Mouse (Mus musculus) monocyte, adult 59 days (primary cell): ENCODE data around the gene 4930564D02Rik. TPM values are rescaled to one million over a fixed set of nuclear protein-coding genes. Genes with fewer than 3 reads are reported as not detected.

Experiments used
- total RNA-seq, 2 experiments: library from RNA; stranded (reverse); gene quantifications; one replicate each; pipeline ENCODE4 v1.2.4; 2023

The 4930564D02Rik gene
- total RNA-seq, result not detected

GRCm38 (mm10) chr3:105066544-105066943, at the start of gene 4930564D02Rik:
4930564D02Rik (plus strand) TSS chr3:105066844.

GRCm38 (mm10) chr3:105052937-105053697, 13.5 kb upstream of the 4930564D02Rik start, which contains the start of gene Cttnbp2nl:
Cttnbp2nl (minus strand) TSS chr3:105053146.

Other genes with a start within 250 kb of the 4930564D02Rik start
- 10 to 100 TPM; 15.4 to 16.9 TPM for gene Mov10, start 248.3 kb upstream of the 4930564D02Rik start, total RNA-seq
- gene St7l, start 202.8 kb upstream of the 4930564D02Rik start, total RNA-seq, result 10 to 100 TPM; 22.9 to 29.7 TPM
- 100 to 1,000 TPM; 202 TPM for gene Capza1, start 202.3 kb upstream of the 4930564D02Rik start, total RNA-seq
- gene Wnt2b, start 104.9 kb upstream of the 4930564D02Rik start, total RNA-seq, result under 1 TPM; 0.21 to 0.97 TPM
- gene Cttnbp2nl, start 13.7 kb upstream of the 4930564D02Rik start, total RNA-seq, result 10 to 100 TPM; 15.3 to 17.1 TPM